Mouse (Mus musculus) mesoderm, embryonic 11.5 days (tissue): ENCODE data around the gene Mb.

Source experiments
- DNase-seq: peaks from one replicate; pipeline ENCODE4 v3.0.0-alpha.2; 2012; ENCODE audit warnings: low read depth, low spot score

Gene Mb

GRCm38 (mm10) chr15:76979799-76980198 lies 70.7 kb downstream of the Mb start:
- DNase-seq: no peak

- DNase-seq: peak; percentile 67
Observed at GRCm38 (mm10) chr15:76976619-76977018, 73.9 kb downstream of the Mb start.

- peak; percentile 91 for DNase-seq
Observed at GRCm38 (mm10) chr15:76973855-76974651, 76.4 kb downstream of the Mb start.

GRCm38 (mm10) chr15:76973272-76973854 lies 77.1 kb downstream of the Mb start:
- no peak for DNase-seq

GRCm38 (mm10) chr15:76972661-76973060 lies 77.8 kb downstream of the Mb start:
- no peak for DNase-seq
